Mouse (Mus musculus) left cerebral cortex, adult 2 months (tissue): ENCODE results near the gene E2f3. TPM values are rescaled to one million over a fixed set of nuclear protein-coding genes. Genes with fewer than 3 reads are reported as not detected.

Experiments
- DNase-seq, 2 experiments: peaks; one replicate each; pipeline ENCODE4 v3.0.0; 2021 to 2022; ENCODE audit warnings: low spot score in 2 of 2, mixed read lengths in 1 of 2; ENCODE audit errors: extremely low spot score in 1 of 2
- H3K27ac ChIP-seq: fragments of 200-600 bp; 2 replicates; pipeline ENCODE4 v1.8.1; 2022
- H3K4me3 ChIP-seq: fragments of 200-600 bp; 2 replicates; pipeline ENCODE4 v1.8.1; 2022
- CTCF ChIP-seq: fragments of 200-600 bp; IDR thresholded peaks from 2 replicates; pipeline ENCODE4 v1.8.1; 2022; ENCODE audit warnings: antibody characterized with exemption, mild to moderate bottlenecking, moderate library complexity
- intact Hi-C: fragments of 180-260 bp; cut with DNase I; formaldehyde crosslinking; loops from one replicate; pipeline ENCODE4 v1.15.1; 2025
- total RNA-seq, 2 experiments: library from RNA; stranded (reverse); gene quantifications; 2 replicates each; pipeline ENCODE4 v1.2.3; 2021

E2f3 gene
- total RNA-seq, 2 experiments from 2014 or later = 21.1 to 21.8 TPM

DNA sequence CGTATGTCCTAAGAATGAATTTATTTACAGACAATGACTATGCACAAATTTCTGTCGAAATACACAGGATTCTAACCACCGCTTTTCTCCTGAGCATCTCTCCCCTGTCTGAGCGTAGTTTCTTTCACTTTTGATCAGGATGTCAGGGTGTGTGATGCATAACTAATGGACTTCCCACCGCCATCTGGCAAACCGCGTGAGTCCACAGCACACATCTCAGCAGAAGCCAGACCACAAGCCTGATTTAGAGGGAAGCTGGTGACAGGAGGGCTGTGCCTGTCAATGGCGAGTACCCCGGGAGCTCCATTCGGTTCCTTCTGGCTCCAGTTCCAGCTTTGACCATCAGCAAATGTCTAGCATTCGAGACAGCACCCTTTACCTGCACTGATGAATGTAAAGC, 17.3 kb upstream of the E2f3 start:
- DNase-seq = no peak
- no peak for TF ChIP-seq CTCF

DNA sequence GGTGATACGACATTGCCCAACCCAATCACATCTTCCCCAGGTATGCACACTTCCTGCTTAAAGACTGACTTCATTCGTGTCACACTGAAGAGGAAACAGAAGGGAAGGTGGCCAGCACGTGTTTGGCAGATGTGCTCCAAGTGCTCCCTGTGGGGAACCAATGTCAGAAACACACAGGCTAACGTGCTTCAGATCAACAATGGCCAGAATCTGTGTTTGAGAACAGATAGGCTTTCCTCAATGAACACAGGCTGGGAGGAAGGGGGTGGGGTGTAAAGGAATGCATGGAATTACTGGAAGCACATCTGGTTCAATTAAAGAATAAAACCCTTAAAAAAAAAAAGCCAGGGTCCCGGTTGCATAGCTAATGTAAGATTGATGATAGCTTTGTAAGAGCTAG, 15.2 kb upstream of the E2f3 start:
- no peak for TF ChIP-seq CTCF
- no peak overlapping the region for H3K27ac ChIP-seq
- intact Hi-C loops = no loop called here
- no peak for DNase-seq
- H3K4me3 ChIP-seq = no peak overlapping the region

More for the DNA sequence above, 17.3 kb upstream of the E2f3 start:
- intact Hi-C loops = no loop called here
- Histone ChIP-seq H3K27ac (no peak overlapping the region), H3K4me3 (no peak overlapping the region)

DNA sequence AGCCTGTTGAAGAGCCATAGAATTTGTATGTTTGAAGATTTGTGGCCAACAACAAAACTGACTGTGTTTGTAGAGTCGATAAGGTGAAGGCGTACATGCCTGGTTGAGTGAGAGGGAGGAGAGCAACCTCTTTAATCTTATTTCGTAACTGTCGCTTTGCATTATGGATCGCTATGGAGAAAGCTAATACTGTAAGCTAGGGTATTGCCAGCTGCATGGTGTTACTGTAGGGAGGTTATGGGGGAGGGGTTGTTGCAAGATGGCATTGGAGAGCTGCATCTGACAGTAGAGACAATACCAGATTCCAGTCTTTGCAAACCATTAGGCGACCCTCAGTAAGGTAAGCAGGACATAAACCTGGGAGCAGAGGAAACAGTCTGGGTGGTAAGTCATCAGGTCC, 2.1 kb upstream of the E2f3 start:
- no peak for DNase-seq
- H3K27ac ChIP-seq = no peak overlapping the region
- intact Hi-C loops = loop anchor here (2.0 kb wide), 1 partner anchor 271 kb away; no protein-coding TSS in a partner anchor
- H3K4me3 ChIP-seq = no peak overlapping the region
- no peak for TF ChIP-seq CTCF

DNA sequence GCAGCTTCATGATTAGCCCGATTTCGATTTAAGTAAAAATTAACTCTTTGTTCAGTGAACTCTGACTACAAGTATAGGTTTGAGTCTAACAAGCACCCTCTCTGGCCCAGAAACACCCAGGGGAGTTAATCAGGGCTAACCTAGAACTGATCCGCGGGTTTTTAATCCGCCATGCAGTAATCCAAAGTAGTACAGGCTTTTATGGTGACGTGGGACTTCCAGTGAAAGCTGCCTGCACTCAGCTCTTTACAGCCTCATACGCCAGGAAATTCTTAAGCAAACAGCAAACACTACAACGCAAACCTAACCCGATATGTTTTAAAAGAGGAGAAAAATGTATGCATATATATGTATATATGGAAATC, 875 bp upstream of the E2f3 start:
- intact Hi-C loops = loop anchor here (2.0 kb wide), 1 partner anchor 272 kb away; no protein-coding TSS in a partner anchor
- no peak for TF ChIP-seq CTCF
- peak overlapping the region; percentile 78 for H3K27ac ChIP-seq
- H3K4me3 ChIP-seq = peak overlapping the region; percentile 56
- DNase-seq = no peak

DNA sequence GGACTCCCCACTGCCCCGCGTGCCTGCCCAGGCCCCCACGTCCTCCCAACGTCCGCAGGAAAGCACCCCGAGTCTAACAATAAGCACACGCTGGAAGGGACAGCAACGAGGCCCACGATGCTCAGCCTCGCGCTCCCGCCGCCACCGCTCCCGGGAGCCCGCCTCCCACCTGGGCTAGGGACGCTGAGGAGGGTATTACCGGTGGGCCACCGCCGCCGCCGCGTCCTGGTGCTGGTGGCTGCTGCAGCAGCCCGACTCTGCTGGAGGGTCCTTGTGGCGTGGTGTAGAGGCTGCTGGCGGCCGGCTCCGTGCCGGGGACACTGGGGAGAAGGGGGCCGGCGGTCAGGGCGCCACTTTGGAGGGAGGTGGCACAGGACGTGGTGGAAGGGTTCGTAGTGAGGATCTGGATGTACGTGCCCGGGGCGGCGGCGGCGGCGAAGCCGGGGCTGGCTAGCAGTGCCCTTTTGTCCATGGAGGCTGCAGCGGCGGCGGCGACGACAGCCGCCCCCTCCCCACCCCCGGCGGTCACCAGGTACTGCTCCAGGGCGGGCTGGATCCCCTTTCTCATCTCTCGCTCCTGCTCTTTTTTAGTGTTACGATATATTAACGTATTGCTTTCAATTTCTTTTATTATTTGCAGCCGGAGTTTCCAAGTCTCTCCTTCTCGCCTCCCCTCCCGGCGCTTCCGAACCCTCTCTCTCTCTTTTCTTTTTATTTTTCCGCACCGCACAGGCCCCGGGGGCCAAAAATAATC, 585 bp downstream of the E2f3 start:
- intact Hi-C loops = loop anchor here (2.0 kb wide), 1 partner anchor 100 kb away; no protein-coding TSS in a partner anchor
- DNase-seq = peak; percentile 38 to 42
- peak overlapping the region; percentile 89 for H3K27ac ChIP-seq
- H3K4me3 ChIP-seq = peak overlapping the region; percentile 88
- TF ChIP-seq CTCF = no peak

DNA sequence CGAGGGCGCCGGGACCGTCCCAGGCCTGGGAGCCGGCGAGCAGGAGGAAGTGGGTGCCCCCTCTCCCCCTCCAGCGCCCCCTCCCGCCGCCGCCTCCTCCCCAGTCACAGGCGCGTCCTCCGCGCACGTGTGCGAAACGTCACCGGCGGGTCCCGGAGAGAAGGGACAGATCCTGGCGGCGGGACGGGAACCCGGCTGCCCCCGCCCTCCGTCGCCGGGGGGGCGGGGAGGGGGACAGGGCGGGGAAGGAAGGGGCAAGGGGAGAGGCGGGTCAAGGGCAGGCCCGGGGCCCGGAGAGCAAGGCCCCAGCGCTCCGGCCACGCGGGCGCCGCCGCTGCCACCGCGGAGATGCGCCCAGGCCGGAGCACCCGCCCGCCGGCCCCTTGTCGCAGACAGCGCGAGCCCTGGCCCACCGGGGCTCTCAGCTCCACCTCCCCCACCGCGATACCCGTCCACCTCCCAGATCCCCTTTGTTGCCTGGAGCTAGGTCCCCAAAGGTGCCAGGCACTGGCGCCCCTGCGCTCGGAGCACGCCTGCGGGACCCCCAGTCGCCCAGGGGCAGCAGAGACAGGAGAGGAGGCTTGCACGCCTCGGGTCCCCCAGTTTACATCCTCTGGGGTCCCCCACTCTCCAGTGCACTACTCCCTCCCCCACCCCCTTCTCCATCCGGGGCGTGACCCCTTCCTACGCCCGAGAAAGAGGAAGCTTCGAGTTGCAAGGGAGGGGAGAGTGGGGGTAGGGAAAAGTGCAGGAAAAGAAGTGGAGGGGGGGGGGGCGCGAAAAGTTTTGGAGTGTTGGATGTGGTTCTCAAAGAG, 1.4 kb downstream of the E2f3 start:
- TF ChIP-seq CTCF = no peak; the same call in none of the 2 replicates
- Histone ChIP-seq H3K4me3 (peak overlapping the region; percentile 88), H3K27ac (peak overlapping the region; percentile 89)
- intact Hi-C loops = loop anchor here (2.0 to 5.0 kb wide), 4 partner anchors 62 to 1032 kb away; partner anchors contain the start of gene Sox4
- peak; percentile 74 to 78 for DNase-seq

DNA sequence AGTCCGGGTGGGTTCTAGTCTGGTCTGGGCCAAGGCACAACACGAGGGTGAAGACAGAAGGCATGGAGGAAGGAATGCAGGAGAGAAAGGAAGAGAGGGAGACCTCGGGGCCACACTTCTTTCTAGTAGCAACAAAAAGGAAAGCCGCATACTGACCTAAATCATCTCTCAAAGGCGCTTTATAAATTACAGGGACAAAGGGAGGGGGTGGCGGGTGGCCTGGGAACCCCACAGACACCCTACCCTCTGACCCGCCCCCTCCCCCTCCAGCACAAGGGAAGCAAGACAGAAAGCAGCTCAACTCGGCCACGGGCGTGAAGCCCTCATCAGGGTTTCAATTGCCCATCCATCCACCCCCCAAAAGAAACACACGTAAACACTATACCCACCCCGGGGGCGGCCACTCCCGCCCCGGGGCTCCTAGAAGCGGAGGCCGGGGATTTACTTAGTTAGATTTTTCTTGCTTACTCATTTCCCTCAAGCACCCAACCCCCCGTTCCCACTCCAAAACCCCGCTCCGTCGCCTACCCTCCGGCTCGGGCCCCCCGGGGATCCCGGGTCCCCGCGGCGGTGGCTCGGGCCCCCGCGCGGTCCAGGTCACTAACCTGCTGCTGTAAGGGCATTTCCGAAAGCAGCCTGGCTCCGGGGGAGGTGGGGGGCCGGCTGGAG, 2.2 kb downstream of the E2f3 start:
- H3K27ac ChIP-seq = peak overlapping the region; percentile 89
- peak; percentile 52 to 54 for DNase-seq
- TF ChIP-seq CTCF = no peak
- H3K4me3 ChIP-seq = peak overlapping the region; percentile 88
- intact Hi-C loops = loop anchor here (2.0 to 5.0 kb wide), 5 partner anchors 61 to 1031 kb away; partner anchors contain the start of gene Sox4

DNA sequence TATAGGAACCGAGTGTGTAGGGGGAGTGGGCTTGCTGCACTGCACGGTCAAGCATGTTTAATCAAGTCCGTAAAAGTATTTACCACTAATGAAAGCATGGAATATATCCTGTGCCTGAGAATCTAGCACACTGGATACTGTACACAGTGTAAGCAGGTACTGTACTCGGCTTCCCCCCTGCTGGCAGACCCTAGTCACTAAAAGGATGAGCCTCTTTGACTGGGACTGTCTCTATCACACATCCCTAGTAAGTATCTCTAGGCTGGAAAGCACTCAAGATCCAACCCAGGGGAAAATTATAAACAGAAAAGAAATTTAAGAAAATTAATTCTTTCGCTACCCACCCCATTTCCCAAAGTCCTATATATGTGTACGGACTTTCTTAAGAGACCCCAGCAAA, 2.8 kb downstream of the E2f3 start:
- TF ChIP-seq CTCF = peak; percentile 35
- peak in 1 of 2 experiments; percentile 24 for DNase-seq
- H3K4me3 ChIP-seq = peak overlapping the region; percentile 88
- intact Hi-C loops = loop anchor here (2.0 to 5.0 kb wide), 4 partner anchors 61 to 1031 kb away; partner anchors contain the start of gene Sox4
- H3K27ac ChIP-seq = peak overlapping the region; percentile 89; the same call in 1 of the 2 replicates

DNA sequence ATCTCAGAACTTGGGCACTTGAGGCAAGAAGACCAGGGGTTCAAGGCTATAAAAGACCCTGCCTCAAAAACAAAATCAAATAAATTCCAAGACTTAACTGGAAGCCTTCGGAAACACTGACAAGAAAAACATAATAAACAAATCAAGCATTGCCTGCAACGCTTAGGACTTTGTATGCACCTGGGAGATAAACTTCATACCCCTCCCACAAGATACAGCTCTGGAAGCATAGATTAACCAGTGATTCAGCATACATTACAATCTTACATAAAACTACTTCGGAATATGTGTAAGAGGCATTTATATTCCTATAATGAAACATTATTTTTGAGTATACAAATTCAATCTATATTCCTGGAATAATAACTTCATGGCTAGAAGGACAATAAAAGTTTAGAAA, 3.5 kb downstream of the E2f3 start:
- intact Hi-C loops = loop anchor here (2.0 to 5.0 kb wide), 4 partner anchors 60 to 1030 kb away; partner anchors contain the start of gene Sox4
- peak overlapping the region; percentile 88 for H3K4me3 ChIP-seq
- H3K27ac ChIP-seq = no peak overlapping the region
- no peak for TF ChIP-seq CTCF
- no peak for DNase-seq

DNA sequence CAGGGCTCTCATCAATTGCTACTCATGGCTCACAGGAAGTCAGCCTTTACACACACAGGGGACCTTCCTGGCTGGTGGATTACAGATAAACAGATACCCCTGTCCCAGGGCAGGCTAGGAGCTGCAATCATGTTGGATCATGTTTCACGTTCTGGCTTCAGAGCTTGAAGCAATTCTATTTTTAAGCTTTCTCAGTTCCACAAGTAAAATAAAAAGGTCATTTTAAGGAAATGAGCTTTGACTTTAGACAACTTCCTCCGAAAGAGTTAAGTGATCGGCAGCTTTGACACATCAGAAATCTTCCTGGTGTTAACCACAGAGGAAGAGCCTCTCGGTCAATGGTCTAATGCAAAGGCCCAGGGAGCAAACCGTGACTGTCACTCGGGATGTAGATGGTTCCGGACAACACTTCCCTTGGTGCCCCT, 6.7 kb downstream of the E2f3 start:
- H3K27ac ChIP-seq = no peak overlapping the region
- H3K4me3 ChIP-seq = no peak overlapping the region
- TF ChIP-seq CTCF = no peak
- DNase-seq = no peak
- intact Hi-C loops = no loop called here

DNA sequence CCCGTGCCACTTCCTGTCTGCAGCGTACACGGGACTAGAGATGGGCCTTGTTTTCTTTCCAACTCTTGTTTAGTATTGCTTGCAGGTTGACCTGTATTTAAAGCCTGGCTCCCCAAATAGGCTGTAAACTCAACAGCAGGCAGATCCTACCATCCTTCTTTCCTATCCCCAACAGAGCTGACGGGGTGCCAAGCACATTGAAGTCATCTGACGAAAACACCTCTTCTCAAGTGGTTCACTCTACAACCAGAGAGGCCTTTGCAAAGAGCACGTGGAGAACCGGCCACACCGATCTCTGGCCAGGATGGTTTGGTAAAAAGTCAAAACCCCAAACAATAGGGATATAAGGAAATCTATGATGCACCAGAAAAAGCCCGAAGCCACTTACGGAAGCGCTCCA, 8.5 kb downstream of the E2f3 start:
- no peak overlapping the region for H3K4me3 ChIP-seq
- no peak for TF ChIP-seq CTCF
- DNase-seq = no peak
- no peak overlapping the region for H3K27ac ChIP-seq
- intact Hi-C loops = no loop called here
